Mouse (Mus musculus) liver, adult 2 months (tissue): ENCODE measurements around the gene Glul.

Experiments used
- CTCF ChIP-seq: fragments of 200-500 bp; IDR thresholded peaks from 2 replicates; pipeline ENCODE4 v1.5.1; 2011; ENCODE audit warnings: low read depth, low read length, control low read depth
- POLR2A ChIP-seq: fragments of 200-500 bp; IDR thresholded peaks from 2 replicates; pipeline ENCODE4 v1.6.1; 2011; ENCODE audit warnings: low read length, control low read depth; ENCODE audit not compliant: insufficient read depth; ENCODE audit errors: extremely low read depth

DNA sequence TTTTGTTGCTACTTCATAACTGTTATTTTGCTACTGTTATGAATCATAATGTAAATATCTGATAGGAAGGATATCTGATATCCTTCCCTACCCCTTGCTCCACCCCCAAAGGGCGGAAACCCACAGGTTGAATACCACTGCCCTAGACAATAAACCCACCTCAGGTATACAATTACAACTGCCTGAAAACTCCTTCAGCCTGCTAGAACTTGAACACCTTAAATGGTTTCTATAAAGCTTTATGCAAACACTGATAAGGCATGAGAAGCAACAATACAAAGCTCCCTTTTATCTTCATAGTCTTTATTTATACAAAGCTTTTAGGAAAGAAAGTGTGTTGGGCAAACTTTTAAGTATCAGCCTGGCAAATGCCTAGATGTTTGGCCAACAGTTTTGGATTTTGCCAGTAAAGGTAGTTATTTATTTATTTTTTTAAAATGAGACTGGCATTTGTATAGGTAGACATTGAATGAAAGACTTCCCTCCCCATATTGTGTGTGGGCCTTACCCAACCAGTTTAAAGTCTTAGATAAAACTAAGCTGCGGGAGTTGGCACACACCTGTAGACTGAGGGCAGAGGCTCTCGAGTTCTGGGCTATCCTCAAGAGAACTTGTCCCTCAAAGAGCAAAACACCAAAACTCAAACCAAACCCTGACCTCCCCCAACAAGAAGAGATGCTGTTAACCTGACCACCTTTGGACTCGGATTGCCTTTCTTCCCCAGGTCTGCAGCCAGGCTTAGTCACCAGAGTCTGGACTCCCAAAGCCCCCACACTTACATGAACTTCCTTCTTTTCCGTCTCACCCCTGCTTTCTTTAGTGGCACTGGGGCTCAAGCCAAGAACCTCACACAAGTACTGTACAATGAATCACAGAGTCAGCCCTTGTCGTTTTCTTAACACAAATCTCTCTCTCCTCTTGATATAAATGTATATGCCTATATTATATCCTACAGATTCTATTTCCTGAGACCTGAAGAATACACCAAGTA is 24.9 kb downstream of the Glul start:
- no peak for TF ChIP-seq POLR2A
- TF ChIP-seq CTCF = no peak
